Mouse (Mus musculus) layer of hippocampus, adult 6 months (tissue): ENCODE data around the gene Smcr8. TPM values are rescaled to one million over a fixed set of nuclear protein-coding genes. Genes with fewer than 3 reads are reported as not detected.

Experiments
- long read RNA-seq, 2 experiments: library from polyadenylated mRNA; unstranded; transcript quantifications; one replicate each; pipeline ENCODE4 v2.0.0; 2019 to 2020
- microRNA-seq: library from miRNA; unstranded; fragments of <30 nt; microRNA quantifications from one replicate; pipeline ENCODE4 v1.2.0, GENCODE M21; 2020
- polyA plus RNA-seq: library from polyadenylated mRNA; unstranded; fragments of <200 nt; fragmentation: Nextera tagmentation; gene quantifications from 2 replicates; pipeline ENCODE4 v1.2.3, GENCODE M21; 2021

The Smcr8 gene
- 7.0 and 8.6 TPM in 2 replicates for polyA plus RNA-seq
- long read RNA-seq, experiment 1, partial matches to known transcripts = 0 of 12 reads
- long read RNA-seq, experiment 1, other reads (novel, unspliced or antisense) = 12 of 12 reads
- long read RNA-seq, experiment 2, full-length matches to known transcripts = 11 of 24 reads
- long read RNA-seq, experiment 2, partial matches to known transcripts = 13 of 24 reads
- long read RNA-seq, experiment 2, other reads (novel, unspliced or antisense) = 0 of 24 reads

GRCm38 (mm10) chr11:60776829-60777740 is at the start of gene Smcr8, which contains the start of gene Top3a:
Gene Smcr8, plus strand, starts transcription at chr11:60777524.
Gene Top3a, minus strand, starts transcription at chr11:60777365.

GRCm38 (mm10) chr11:60728260-60728761 is 49.0 kb upstream of the Smcr8 start, which contains the start of gene Mief2:
Gene Mief2, plus strand, starts transcription at chr11:60728398.

GRCm38 (mm10) chr11:60811618-60812017 is 34.3 kb downstream of the Smcr8 start, which contains the start of gene Shmt1:
Gene Shmt1, minus strand, starts transcription at chr11:60811718.

GRCm38 (mm10) chr11:60830433-60831052 is 53.2 kb downstream of the Smcr8 start, which contains the start of gene Dhrs7b:
Gene Dhrs7b, plus strand, starts transcription at chr11:60830631.

Small RNAs within 50 kb of the gene (microRNA-seq; reads per million reads assigned to microRNA genes)
- gene Mir5100 = 0.86 reads per million

Other genes with a start within 250 kb of the Smcr8 start
- 25.1 and 36.0 TPM in 2 replicates for gene Alkbh5, start 241.1 kb upstream of the Smcr8 start, polyA plus RNA-seq
- 16.5 and 17.0 TPM in 2 replicates for gene Llgl1, start 77.8 kb upstream of the Smcr8 start, polyA plus RNA-seq
- 33.5 and 36.2 TPM in 2 replicates for gene Flii, start 50.3 kb upstream of the Smcr8 start, polyA plus RNA-seq
- 4.6 and 5.4 TPM in 2 replicates for gene Mief2, start 49.1 kb upstream of the Smcr8 start, polyA plus RNA-seq
- gene Top3a, start 159 bp upstream of the Smcr8 start, polyA plus RNA-seq = 2.3 and 2.5 TPM in 2 replicates
- gene Shmt1, start 34.2 kb downstream of the Smcr8 start, polyA plus RNA-seq = 3.1 and 3.3 TPM in 2 replicates
- gene Dhrs7b, start 53.1 kb downstream of the Smcr8 start, polyA plus RNA-seq = 40.1 and 40.4 TPM in 2 replicates
- 34.3 and 35.0 TPM in 2 replicates for gene Tmem11, start 101.7 kb downstream of the Smcr8 start, polyA plus RNA-seq
- 7.5 and 13.0 TPM in 2 replicates for gene Natd1, start 137.2 kb downstream of the Smcr8 start, polyA plus RNA-seq
- 11.5 and 14.0 TPM in 2 replicates for gene Map2k3, start 154.5 kb downstream of the Smcr8 start, polyA plus RNA-seq
- gene Kcnj12, start 245.0 kb downstream of the Smcr8 start, polyA plus RNA-seq = 1.2 and 1.8 TPM in 2 replicates